Mouse (Mus musculus) ES-CJ7 (cell line): ENCODE measurements at regions not wholly inside any gene's neighbourhood (a gene's known extent, or its start where the extent isn't known, plus 50 kb on each side); places are given as distances from the start of the nearest gene placed in this dataset.
"Not testable (repeated sequence)": the region's sequence is repeated elsewhere in the genome, so short reads cannot be mapped to it uniquely, and the experiment has no call there.

ENCODE experiments used
- DNase-seq: peaks from one replicate; pipeline ENCODE4 v3.0.0; 2011; ENCODE audit warnings: low read depth, low spot score

GRCm38 (mm10) chr14:86204582-86204981 is 936.5 kb downstream of the Diaph3 start:
- no peak for DNase-seq

GRCm38 (mm10) chr14:86197864-86198263 is 943.2 kb downstream of the Diaph3 start:
- DNase-seq, result no peak

GRCm38 (mm10) chr14:86184663-86185381 is 956.2 kb downstream of the Diaph3 start:
- no peak for DNase-seq

GRCm38 (mm10) chr14:86178517-86178916 is 962.5 kb downstream of the Diaph3 start:
- DNase-seq, result no peak

- no peak for DNase-seq
These were observed 969.9 kb downstream of the Diaph3 start for GRCm38 (mm10) chr14:86171118-86171517.

- no peak for DNase-seq
These were observed 981.9 kb downstream of the Diaph3 start for GRCm38 (mm10) chr14:86159151-86159550.

- DNase-seq, result no peak
These were observed 986.3 kb downstream of the Diaph3 start for GRCm38 (mm10) chr14:86154688-86155087.

GRCm38 (mm10) chr14:86151276-86151675 is 989.8 kb downstream of the Diaph3 start:
- no peak for DNase-seq

GRCm38 (mm10) chr14:86150329-86150866 is 990.6 kb downstream of the Diaph3 start:
- no peak for DNase-seq

GRCm38 (mm10) chr14:86115254-86116057 is 1025.6 kb downstream of the Diaph3 start:
- DNase-seq, result no peak

- DNase-seq, result no peak
These were observed 1039.5 kb downstream of the Diaph3 start for GRCm38 (mm10) chr14:86101497-86101896.

GRCm38 (mm10) chr14:86070313-86071100 is 1070.5 kb downstream of the Diaph3 start:
- DNase-seq, result no peak

GRCm38 (mm10) chr14:86069329-86069728 is 1071.7 kb downstream of the Diaph3 start:
- no peak for DNase-seq

GRCm38 (mm10) chr14:86067743-86068142 is 1073.3 kb downstream of the Diaph3 start:
- no peak for DNase-seq

GRCm38 (mm10) chr14:86063620-86063943 is 1077.5 kb downstream of the Diaph3 start:
- DNase-seq, result no peak

- no peak for DNase-seq
These were observed 1078.0 kb downstream of the Diaph3 start for GRCm38 (mm10) chr14:86062885-86063619.

- DNase-seq, result no peak
These were observed 1084.0 kb downstream of the Diaph3 start for GRCm38 (mm10) chr14:86056991-86057390.

GRCm38 (mm10) chr14:86054668-86055067 is 1086.4 kb downstream of the Diaph3 start:
- no peak for DNase-seq

- no peak for DNase-seq
These were observed 1111.6 kb downstream of the Diaph3 start for GRCm38 (mm10) chr14:86029401-86029800.

- not testable (repeated sequence) for DNase-seq
These were observed 1123.4 kb downstream of the Diaph3 start for GRCm38 (mm10) chr14:86017611-86018010.
